Mouse (Mus musculus) small intestine, adult 2 months (tissue): ENCODE results near the gene Atg101. TPM values are rescaled to one million over a fixed set of nuclear protein-coding genes. Genes with fewer than 3 reads are reported as not detected.

Experiments
- H3K27ac ChIP-seq: fragments of 200-500 bp; 2 replicates; pipeline ENCODE4 v1.5.1; 2012; ENCODE audit warnings: low read depth, low read length, control low read depth, inconsistent platforms; ENCODE audit not compliant: insufficient read depth
- H3K27me3 ChIP-seq: fragments of 200-500 bp; 2 replicates; pipeline ENCODE4 v1.6.1; 2012; ENCODE audit warnings: mild to moderate bottlenecking, moderate library complexity, low read length, inconsistent platforms; ENCODE audit not compliant: control insufficient read depth, insufficient read depth
- H3K36me3 ChIP-seq: fragments of 200-500 bp; 2 replicates; pipeline ENCODE4 v1.6.1; 2012; ENCODE audit warnings: mild to moderate bottlenecking, low read length, control low read depth, inconsistent platforms; ENCODE audit not compliant: control insufficient read depth, insufficient read depth
- H3K4me1 ChIP-seq: fragments of 200-500 bp; 2 replicates; pipeline ENCODE4 v1.6.1; 2012; ENCODE audit warnings: low read length, inconsistent platforms, mixed read lengths; ENCODE audit not compliant: control insufficient read depth, insufficient read depth, insufficient read length
- H3K4me3 ChIP-seq: fragments of 200-500 bp; 2 replicates; pipeline ENCODE4 v1.5.1; 2012; ENCODE audit warnings: low read depth, mild to moderate bottlenecking, control low read depth, inconsistent platforms, low read length, moderate library complexity
- CTCF ChIP-seq: fragments of 200-500 bp; IDR thresholded peaks from 2 replicates; pipeline ENCODE4 v1.5.1; 2012; ENCODE audit warnings: low read depth, mild to moderate bottlenecking, control low read depth, inconsistent platforms, low read length, moderate library complexity, mixed read lengths; ENCODE audit not compliant: insufficient replicate concordance, insufficient read length; ENCODE audit errors: extremely low read depth
- POLR2A ChIP-seq: fragments of 200-500 bp; IDR thresholded peaks from 2 replicates; pipeline ENCODE4 v1.6.1; 2012; ENCODE audit warnings: low read depth, mild to moderate bottlenecking, control low read depth, inconsistent platforms, low read length, moderate library complexity
- WGBS: fragments of 180-500 bp; shearing (Covaris S2); methylation state at CpG from one replicate; pipeline ENCODE4 v1.1.7; 2018; 5-methylcytosine and 5-hydroxymethylcytosine counted together
- polyA plus RNA-seq: library from polyadenylated mRNA; depleted of rRNA; stranded (reverse); fragments of >200 nt; gene quantifications from 2 replicates; pipeline ENCODE4 v1.2.3, GENCODE M21; 2012; rRNA removed

Gene Atg101
- 13.7 and 38.4 TPM in 2 replicates for polyA plus RNA-seq

DNA sequence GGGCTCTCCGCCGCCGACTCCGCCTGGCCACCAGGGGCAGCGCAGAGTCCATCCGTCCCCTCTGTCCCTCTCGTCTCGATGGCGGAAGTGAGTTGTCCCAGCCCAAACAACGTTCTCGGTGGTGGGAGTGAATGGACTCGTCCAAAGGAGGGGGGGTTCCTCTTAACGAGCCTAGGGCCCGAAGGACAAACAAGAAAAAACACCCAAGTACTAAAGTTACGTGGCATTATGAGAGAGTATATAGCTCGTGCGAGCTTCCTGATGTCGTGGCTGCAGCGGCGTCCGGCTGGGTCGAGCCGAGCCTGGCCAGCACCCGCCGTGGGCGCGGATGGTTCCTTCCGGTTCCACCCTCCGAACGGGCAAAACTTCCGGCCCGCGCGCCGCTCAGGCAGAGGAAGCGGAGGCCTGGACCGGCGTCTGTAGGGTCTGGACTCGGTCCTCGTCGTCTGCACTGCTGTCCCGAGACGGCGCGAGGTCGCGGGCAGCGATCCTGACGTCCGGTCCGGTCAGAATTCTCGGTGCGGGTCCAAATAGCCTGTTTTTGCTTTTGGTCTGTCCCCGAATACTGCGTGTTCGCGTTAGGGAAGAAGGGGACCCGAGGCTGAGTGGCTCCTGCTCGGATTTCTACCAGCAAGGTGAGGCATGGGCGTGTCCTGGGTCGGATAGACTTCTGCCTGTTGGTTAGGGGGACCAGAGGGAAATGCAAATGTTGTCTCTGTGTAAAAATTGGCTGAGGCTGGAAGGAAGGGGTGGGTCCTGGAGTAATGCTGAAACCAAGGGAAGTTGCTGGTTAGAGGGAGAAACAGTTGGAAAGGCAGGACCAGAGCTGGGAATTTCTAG lies at the start of gene Atg101:
Gene Atg101, plus strand, starts transcription at position 362 of the 840 bp plus-strand sequence.
- no peaks in the 10 kb centered on the region for H3K27me3 ChIP-seq
- WGBS = under 1% methylated on average over 61 of the region's 61 CpGs
- H3K4me3 ChIP-seq = peak within 1 kb of the TSS; percentile 89
- no peaks in the 10 kb centered on the region for H3K4me1 ChIP-seq
- H3K36me3 ChIP-seq = peaks cover 17% of the 10 kb centered on the region
- peak within 1 kb of the TSS; percentile 76 for H3K27ac ChIP-seq
- peak; percentile 95 for TF ChIP-seq POLR2A
- TF ChIP-seq CTCF = peak; percentile 95

DNA sequence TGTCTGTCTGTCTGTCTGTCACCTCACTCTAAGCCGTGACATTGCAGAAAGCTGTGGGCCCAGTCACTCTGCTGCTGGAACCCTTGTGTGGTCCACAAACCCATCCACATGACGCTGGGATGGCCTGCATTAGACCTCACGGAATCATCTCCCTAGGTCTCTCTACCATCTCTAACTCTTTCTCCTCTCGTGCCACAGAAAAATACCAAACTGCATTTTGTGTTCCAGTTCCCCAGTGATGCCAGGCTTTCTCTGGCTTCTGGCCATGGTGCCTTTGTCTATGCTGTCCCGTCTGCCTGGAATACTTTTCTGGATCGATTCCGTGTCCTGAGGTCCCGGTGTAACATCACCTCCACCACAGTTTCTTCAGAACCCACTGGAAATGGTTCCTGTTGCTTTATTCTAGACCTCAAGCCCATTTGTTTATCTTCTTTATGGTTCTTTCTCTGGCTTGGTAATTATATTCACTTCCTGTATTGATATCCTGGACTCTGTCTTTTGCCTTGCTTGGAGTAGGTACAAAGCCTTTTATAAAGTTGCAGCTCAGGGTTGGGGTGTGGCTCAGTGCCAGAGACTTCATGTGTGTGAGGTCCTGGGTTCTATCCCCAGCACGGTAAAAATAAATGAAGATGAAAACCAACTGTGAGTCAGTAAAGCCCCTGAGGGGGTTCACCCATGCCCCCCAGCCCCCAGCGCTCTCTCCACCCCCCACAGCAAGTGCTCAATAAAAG lies 49.3 kb upstream of the Atg101 start:
- WGBS = 18% methylated on average over 10 of the region's 10 CpGs
- Histone ChIP-seq H3K36me3 (no peaks in the 10 kb centered on the region), H3K4me1 (peaks cover 29% of the 10 kb centered on the region), H3K27ac (peak overlapping the region; percentile 98), H3K4me3 (peak overlapping the region; percentile 13; the same call in 1 of the 2 replicates), H3K27me3 (no peaks in the 10 kb centered on the region)
- TF ChIP-seq POLR2A (no peak), CTCF (no peak)

DNA sequence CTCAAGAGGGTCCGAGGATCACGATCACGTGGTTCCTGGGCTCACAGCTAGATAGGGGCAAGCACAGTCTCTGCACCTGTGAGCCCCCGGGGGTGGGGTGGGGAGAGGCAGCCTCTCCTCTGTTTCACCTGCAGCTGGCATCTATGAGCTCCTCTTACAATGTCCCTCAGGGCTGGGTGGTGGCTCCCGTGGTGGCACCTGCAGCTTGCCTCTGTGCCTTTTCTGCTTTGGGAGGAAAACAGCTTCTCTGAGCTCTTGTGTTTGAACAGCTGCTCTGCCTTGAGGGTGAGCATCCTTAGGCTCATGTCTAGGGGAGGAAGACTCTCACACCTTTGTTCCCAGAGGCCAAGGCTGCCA lies 48.8 kb upstream of the Atg101 start:
- Histone ChIP-seq H3K4me1 (peaks cover 29% of the 10 kb centered on the region), H3K27ac (peak overlapping the region; percentile 78), H3K4me3 (peak overlapping the region; percentile 13; the same call in 1 of the 2 replicates), H3K27me3 (no peaks in the 10 kb centered on the region), H3K36me3 (no peaks in the 10 kb centered on the region)
- WGBS = 12% methylated on average over 5 of the region's 5 CpGs
- TF ChIP-seq POLR2A (no peak), CTCF (no peak)

DNA sequence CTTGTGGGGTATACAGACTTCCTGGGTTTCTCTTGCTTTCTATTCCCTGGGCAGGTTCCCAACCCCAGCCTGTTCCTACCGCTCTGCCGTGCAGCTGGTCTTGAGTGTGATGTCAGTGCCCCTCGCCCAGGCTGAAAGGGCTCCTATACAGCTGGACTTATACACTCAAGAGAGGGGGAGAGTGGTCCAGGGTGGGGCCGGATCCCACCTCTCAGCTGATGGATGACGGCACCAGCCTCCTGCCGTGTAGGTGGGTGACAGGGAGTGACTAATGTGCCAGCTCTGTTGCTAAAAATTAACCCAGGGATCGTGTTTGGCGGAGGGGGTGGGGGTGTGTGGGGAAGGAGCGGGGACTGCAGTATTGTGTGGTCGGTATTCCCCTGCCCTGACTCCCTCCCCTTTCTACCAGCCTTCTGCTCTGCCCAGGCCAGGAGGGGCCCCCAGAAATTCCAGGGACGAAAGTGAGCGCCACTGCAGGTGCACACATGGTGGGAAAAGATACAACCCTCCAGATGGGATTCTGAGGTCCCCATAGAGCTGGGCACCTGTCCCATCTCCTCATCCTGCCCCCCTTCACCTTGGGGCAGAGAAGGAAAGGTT lies 48.2 kb upstream of the Atg101 start:
- no peaks in the 10 kb centered on the region for H3K27me3 ChIP-seq
- H3K27ac ChIP-seq = peak overlapping the region; percentile 78
- peaks cover 29% of the 10 kb centered on the region for H3K4me1 ChIP-seq
- no peak for TF ChIP-seq POLR2A
- TF ChIP-seq CTCF = no peak
- peak overlapping the region; percentile 13 for H3K4me3 ChIP-seq
- no peaks in the 10 kb centered on the region for H3K36me3 ChIP-seq
- WGBS = 11% methylated on average over 12 of the region's 12 CpGs

DNA sequence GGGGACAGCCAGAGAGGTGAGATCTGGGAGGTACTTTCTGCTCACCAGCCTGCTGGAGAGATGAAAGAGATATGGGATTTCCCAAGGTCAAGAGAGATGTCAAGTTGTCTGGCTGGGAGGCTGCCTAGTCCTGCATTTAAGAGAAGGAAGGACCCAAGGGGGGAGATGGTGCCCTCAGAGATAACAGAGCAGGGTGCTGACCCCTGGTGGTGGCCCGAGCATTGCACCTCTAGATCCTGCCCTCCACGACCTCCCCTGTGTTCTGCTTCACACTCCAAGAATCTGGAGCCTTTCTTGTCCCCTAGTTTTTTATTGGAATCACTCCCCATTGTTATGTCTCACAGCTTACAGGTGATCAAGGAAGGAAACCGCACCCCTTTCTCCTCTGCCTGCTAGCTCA lies 47.2 kb upstream of the Atg101 start:
- peaks cover 25% of the 10 kb centered on the region for H3K4me1 ChIP-seq
- no peak overlapping the region for H3K27ac ChIP-seq
- no peak overlapping the region for H3K4me3 ChIP-seq
- TF ChIP-seq POLR2A (no peak), CTCF (peak; percentile 91)
- WGBS = 6% methylated on average over 3 of the region's 3 CpGs
- no peaks in the 10 kb centered on the region for H3K27me3 ChIP-seq
- H3K36me3 ChIP-seq = no peaks in the 10 kb centered on the region

DNA sequence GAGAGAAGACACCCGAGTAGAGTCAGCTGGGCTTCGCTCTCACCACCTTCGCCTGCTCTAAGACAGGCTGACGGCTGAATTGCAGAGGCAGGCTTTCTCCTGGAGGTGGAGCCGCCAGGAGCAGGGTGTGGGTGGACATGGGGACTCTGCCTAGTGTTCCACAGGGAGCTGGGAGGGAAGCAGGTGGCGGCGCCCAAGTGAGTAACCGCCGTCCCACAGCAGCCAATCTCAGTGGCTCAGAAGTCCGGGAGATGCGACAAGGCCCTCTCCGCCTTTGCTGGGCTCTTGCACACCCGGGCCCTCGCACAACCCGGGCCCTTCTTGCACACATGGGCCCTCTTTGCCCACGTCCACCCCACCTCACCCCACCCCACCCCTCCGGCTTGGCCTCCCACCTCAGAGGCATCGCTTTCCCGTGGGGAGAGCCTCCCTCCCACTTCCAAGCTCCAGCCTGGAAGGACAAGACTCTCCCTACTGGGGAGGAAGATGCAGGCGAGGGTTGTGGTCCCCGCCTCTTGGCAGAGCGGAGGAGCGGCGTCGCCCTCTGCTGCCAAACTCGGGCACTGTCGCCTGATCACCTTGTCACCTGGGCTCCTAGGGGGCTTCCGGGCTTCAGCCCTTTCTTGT lies 45.1 kb upstream of the Atg101 start:
- Histone ChIP-seq H3K27ac (no peak overlapping the region), H3K36me3 (no peaks in the 10 kb centered on the region), H3K27me3 (no peaks in the 10 kb centered on the region), H3K4me1 (peaks cover 17% of the 10 kb centered on the region), H3K4me3 (no peak overlapping the region)
- TF ChIP-seq POLR2A (no peak), CTCF (peak; percentile 70)
- 6% methylated on average over 28 of the region's 28 CpGs for WGBS

DNA sequence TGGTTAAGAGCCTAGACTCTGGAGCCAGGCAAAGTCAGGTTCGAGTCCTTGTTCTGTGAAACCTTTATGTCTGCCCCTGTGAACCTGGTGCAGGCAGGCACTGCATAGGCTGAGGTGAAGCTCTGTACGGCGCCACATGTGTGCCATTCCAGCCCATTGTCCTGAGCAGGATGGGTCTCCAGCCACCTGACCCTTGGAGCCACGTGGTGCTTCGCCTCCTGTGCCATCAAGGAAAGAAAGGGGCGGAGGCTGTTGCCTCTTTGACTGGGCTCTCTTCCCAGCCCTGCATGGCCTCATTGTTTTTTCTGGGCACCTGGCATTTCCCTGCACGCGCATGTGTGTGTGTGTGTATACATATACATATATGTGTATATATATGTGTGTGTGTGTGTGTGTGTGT lies 44.3 kb upstream of the Atg101 start:
- Histone ChIP-seq H3K4me3 (no peak overlapping the region), H3K27me3 (no peaks in the 10 kb centered on the region), H3K4me1 (peaks cover 12% of the 10 kb centered on the region), H3K36me3 (no peaks in the 10 kb centered on the region), H3K27ac (no peak overlapping the region)
- WGBS = 65% methylated on average over 8 of the region's 8 CpGs
- no peak for TF ChIP-seq CTCF
- no peak for TF ChIP-seq POLR2A
